Mouse (Mus musculus) natural killer cell, adult 2 months (primary cell): ENCODE measurements around the gene Rtkn2.
"Not testable (repeated sequence)": the region's sequence is repeated elsewhere in the genome, so short reads cannot be mapped to it uniquely, and the experiment has no call there.

Source experiments
- DNase-seq, 2 experiments: peaks; one replicate each; pipeline ENCODE4 v3.0.0; 2022; ENCODE audit warnings: low spot score in 2 of 2

Rtkn2 gene

DNA sequence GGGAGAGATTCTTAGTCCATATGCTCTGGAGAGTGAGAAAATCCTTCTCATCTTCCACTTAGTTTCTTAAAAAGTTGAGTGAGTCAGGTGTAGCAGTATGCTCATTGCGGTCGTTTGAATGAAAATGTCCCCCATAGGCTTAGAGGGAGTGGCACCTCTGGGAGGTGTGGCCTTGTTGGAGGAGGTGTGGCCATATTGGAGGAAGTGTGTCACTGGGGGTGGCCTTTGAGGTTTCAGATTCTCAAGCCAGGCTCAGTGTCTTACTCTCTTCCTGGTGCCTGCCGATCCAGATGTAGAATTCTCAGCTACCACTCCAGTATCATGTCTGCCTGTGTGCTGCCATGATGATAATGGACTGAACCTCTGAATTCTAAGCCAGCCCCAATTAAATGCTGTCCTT, 99.3 kb downstream of the Rtkn2 start:
- DNase-seq, result no peak

- no peak for DNase-seq
Observed at GRCm38 (mm10) chr10:68079910-68080670, 100.7 kb downstream of the Rtkn2 start.

DNA sequence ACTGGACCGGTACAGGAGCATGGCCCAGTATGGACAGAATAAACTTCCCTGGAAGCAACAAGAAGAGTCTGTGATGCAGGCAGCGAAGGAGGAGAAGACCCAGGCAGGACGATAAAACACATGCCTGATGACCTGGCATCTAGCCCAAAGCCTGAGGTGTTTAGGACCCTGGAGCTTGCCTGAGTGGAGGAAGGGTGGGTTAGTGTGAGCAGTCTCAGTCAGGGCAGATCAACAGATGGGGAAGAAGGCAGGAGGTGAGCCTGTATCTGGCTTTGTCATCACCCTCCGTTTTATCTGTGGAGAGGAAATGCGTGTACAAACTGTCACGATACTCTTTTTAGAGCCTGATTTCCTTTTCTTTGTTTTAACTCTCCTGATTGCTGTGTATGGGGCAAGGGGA, 102.3 kb downstream of the Rtkn2 start:
- DNase-seq, result no peak

- no peak for DNase-seq
Observed at GRCm38 (mm10) chr10:68085574-68085973, 106.2 kb downstream of the Rtkn2 start.

DNA sequence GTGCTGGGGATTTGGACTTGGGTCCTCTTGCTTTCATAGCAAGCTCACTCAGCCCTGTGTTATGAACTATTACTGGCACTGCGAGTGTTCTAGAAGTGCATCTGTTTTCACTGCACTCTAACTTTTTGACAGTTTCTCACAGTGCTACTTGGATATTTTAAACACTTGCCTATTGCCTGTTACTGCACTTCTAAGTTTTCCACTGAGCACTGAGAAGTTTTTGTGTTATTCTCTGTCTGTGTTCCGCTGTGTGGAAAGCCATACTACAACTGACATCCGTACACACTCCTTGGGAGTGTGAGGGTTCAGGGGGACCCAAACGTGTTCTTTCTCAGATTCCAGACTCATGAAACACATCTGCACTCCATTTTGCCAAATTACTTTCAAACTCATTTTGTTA, 107.6 kb downstream of the Rtkn2 start:
- DNase-seq, result no peak

- DNase-seq, result no peak
Observed at GRCm38 (mm10) chr10:68087722-68088121, 108.4 kb downstream of the Rtkn2 start.

DNA sequence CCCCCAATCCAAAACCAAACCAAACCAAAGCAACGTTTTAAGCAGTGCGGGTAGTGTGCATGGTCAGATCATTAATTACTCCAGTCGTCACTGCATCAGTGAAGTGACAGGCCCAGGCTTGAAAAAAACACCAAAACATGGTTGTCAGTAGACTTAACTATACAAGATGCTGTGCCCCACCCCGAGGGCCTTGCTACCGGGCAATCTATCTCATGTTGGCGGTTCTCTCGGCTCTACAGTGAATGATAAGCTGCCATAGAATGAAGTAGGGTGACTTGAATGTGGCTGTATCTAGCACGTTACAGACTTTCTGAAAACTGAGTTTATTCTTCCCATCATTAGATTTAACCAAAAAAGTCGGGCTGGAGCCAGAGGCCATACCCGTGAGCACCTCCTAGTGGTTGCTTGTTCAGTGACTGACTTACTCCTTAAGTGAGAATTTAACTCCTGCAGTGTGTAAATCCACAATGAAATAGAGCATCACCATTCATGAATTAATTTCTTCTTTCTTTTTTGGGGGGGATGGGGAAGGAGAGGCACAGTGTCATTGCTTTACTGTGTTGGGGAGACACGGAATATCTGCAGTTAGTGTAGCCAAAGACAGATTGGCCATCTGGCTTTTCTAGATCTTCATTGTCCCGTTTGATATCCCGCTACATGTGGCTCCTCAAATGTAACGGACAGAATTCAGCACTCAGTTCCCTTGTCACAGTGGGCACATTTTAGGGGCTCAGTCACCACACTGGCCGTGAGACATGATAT, 110.2 kb downstream of the Rtkn2 start:
- peak in 1 of 2 experiments; percentile 5 for DNase-seq

DNA sequence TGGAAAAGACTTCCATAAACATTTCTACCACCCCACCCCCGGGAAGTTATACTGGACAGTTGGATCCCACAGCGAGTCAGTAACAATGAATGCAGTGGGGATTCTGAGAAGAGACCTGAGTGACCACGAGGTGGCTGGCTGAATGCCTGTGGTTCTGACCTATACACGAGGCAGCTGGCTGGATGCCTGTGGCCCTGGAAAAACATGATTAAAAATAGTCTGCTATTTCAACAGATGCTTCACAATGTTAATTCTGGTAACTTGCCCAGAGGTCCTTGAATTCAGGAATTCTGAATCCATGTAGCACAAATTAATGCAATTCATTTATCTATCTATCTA, 110.8 kb downstream of the Rtkn2 start:
- DNase-seq, result no peak

DNA sequence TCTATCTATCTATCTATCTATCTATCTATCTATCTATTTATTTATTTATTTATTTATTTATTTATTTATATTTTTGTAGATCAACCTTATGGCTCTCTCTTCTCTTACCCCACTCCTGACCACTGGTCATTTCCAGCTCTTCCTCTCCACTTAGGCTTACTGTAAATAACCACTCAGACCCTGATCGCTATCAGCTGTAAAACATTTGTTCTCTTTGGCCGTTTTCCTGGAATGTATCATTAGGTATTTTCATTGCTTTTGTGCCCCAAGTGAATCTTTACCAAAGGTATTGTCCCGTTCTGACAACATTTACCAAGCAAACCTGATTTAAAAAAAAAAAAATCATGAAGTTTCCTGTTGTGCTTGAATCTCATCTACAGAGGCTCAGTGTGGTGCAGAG, 111.2 kb downstream of the Rtkn2 start:
- no peak for DNase-seq

DNA sequence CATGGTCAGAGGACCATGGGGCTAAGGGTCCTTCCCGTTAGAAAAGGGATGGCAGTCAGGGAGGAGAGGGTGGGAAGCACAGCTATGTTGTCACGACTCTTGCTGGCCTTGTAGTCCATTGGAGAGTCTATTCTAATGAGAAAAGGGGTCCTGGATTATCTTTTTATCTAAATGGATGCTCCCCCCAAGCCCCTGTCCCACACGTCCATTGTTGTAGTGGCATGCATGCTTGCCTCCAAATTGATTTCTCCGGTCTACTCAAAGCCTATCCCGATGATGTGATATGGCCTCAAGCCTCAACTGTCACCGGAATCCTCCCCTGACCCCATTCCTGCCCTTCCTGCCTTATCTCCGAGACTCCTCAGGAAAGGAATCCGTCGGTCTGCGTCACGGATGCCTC, 111.6 kb downstream of the Rtkn2 start:
- DNase-seq, result no peak

GRCm38 (mm10) chr10:68091840-68092239, 112.5 kb downstream of the Rtkn2 start:
- DNase-seq, result no peak

GRCm38 (mm10) chr10:68093496-68093895, 114.1 kb downstream of the Rtkn2 start:
- DNase-seq, result no peak

- no peak for DNase-seq
Observed at GRCm38 (mm10) chr10:68095136-68095535, 115.8 kb downstream of the Rtkn2 start.

DNA sequence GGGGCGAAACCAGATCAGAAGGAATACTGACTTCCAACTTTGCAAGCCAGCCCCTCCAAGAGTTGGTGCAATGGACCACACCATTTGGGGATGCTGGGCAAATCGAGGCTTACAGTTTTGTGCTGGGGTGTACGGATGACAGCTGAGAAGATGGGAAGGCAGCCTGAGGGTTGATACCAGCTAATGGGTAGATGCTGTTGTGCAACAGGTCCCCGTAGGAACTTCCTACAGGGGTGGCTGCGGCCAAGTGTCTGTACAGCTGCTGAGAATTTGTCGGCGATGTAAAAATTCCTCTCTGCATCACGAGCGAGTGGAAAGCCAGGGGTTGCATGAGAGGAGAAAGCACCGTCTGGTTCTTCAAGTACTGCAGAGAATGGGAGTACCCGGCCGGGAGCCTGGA, 117.0 kb downstream of the Rtkn2 start:
- no peak for DNase-seq

DNA sequence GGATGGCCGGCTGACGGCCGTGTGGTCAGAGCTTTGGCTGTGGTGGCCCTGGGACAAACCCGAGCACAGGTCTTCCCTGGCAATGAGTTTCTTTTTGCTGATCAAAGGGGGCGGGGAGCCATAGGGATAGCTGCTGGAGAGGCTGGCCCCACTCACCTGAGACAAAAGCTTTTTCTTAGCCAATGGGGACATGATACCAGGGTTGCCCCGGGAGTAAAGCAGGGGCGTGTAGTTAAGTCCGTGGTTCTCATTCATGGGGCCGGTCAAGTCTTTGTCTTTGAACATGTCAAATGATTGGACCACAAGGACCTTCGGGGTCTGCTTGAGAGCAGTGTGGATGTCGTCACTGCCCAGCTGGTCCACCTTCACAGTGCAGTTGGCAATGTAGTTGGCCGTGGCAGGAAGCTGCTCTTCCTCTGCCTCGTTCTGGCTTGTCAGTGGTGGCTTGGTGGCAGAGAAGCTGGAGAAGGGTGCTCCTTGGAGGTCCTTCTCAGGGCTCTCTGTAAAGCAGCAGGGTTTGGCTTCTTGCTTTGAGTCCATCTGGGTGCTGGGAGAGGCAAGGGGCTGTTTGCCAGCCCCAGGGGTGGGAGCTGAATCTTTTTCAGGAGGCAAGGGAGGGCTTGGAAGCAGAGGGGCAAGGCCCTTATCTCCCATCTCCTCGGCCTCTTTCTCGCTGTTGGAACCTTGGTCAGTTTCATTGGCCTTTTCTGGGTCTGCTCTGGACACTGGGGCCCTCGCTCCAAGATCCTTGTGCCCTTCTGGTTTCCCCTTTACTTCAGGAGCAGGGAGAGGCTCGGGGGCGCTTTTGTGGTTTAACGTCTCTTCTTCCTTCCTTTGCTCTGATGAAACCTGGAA, 118.7 kb downstream of the Rtkn2 start:
- DNase-seq, result no peak

DNA sequence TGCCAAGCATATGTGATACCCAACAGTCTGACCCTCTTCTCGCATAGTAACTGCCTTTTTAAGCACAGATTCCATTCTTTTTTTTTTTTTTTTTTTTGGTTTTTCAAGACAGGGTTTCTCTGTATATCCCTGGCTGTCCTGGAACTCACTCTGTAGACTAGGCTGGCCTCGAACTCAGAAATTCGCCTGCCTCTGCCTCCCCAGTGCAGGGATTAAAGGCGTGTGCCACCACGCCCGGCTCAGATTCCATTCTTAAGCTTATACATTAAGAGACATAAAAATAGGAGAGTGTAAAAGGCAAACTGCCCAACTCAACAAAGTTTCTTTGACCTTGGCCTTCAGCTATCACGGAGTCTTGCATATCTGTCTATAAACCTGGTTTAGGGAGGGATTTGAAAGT, 120.4 kb downstream of the Rtkn2 start:
- DNase-seq, result not testable (repeated sequence)

- DNase-seq, result no peak
Observed at GRCm38 (mm10) chr10:68100506-68100905, 121.1 kb downstream of the Rtkn2 start.

DNA sequence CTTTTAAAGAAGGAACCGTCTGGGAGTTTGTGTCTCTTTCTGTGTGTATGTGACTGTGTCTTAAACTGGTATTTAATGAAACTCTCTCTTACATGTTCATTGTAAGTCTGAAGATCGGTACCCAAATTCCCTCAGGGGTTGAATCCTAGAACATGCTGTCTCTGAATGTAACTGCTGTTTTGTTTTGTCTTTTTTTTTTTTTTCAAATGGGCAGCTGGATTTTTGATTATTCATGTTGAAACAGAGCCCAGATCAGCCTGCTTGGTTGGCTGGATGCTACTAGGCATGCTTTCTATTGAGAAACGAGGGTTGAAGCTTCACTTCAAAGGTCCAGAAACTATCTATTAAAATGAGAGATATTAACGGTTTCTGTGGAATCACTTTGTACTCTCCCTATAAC, 121.9 kb downstream of the Rtkn2 start:
- no peak for DNase-seq

DNA sequence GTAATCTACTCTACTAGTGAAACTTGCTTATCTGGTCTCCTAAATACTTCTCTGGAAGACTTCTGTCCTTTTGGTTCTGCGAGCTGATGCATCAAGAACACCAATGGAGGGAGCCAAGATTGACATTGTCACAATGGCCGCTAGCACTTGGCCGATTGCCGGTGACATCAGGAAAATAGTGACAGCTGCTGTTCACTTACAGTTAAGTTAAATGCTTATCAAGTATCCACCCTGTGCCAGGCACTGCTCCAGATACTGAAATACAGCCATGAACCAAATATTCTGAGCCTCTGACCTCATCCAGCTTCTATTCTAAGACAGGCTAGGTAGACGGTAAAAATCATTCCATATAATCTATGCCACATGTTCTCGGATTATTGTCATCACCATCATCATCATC, 123.2 kb downstream of the Rtkn2 start:
- DNase-seq, result no peak

GRCm38 (mm10) chr10:68103078-68103855, 123.9 kb downstream of the Rtkn2 start:
- DNase-seq, result no peak

GRCm38 (mm10) chr10:68103988-68104387, 124.6 kb downstream of the Rtkn2 start:
- DNase-seq, result no peak

DNA sequence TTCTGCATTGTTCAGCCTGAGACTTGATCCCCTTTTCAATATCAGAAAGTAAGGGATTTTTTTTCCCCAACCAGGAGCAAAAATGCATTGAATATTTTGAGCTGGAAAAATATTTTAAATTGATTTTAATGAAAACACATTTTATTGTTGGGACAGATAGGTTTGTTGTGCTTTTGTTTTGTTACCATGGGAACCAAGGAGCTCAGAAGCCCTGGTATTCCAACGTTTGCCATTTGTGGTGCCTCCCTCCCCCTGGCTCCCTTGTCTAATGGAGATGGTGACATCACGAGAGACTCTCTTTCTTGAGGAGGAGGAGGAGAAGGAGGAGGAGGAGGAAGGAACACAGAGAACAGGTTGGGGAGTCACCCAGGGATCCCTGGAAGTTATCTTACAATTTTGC, 125.1 kb downstream of the Rtkn2 start:
- DNase-seq, result no peak
